Mouse (Mus musculus) liver, adult 2 months (tissue): Measurements from ENCODE around the gene Pdzrn3. TPM values are rescaled to one million over a fixed set of nuclear protein-coding genes. Genes with fewer than 3 reads are reported as not detected.
A peak's percentile ranks its signal among the peaks of the same experiment; 100 is the strongest.

ENCODE experiments used
- DNase-seq: peaks from one replicate; pipeline ENCODE4 v3.0.0-alpha.2; 2011; ENCODE audit warnings: low read depth, low spot score; ENCODE audit errors: extremely low read depth
- H3K27ac ChIP-seq: fragments of 200-500 bp; replicated peaks from 2 replicates; pipeline ENCODE4 v1.5.1; 2012; ENCODE audit warnings: low read depth, mild to moderate bottlenecking, control low read depth, inconsistent platforms, low read length; ENCODE audit not compliant: insufficient read depth
- H3K27me3 ChIP-seq: fragments of 200-500 bp; 2 replicates; pipeline ENCODE4 v1.6.1; 2012; ENCODE audit warnings: mild to moderate bottlenecking, moderate library complexity, low read length, inconsistent platforms; ENCODE audit not compliant: control insufficient read depth, insufficient read depth
- H3K36me3 ChIP-seq: fragments of 200-500 bp; 2 replicates; pipeline ENCODE4 v1.6.1; 2012; ENCODE audit warnings: low read length, inconsistent platforms; ENCODE audit not compliant: control insufficient read depth, insufficient read depth
- H3K4me1 ChIP-seq: fragments of 200-500 bp; 2 replicates; pipeline ENCODE4 v1.6.1; 2011; ENCODE audit warnings: low read length; ENCODE audit not compliant: control insufficient read depth, insufficient read depth
- H3K4me3 ChIP-seq: fragments of 200-500 bp; 2 replicates; pipeline ENCODE4 v1.5.1; 2011; ENCODE audit warnings: low read depth, mild to moderate bottlenecking, control low read depth, low read length, moderate library complexity; ENCODE audit not compliant: insufficient read depth
- H3K79me2 ChIP-seq: fragments of 200-500 bp; 2 replicates; pipeline ENCODE4 v1.6.1; 2012; ENCODE audit warnings: inconsistent platforms, mild to moderate bottlenecking, low read length, moderate library complexity; ENCODE audit not compliant: control insufficient read depth, insufficient read depth
- H3K9ac ChIP-seq: fragments of 200-500 bp; 2 replicates; pipeline ENCODE4 v1.6.1; 2012; ENCODE audit warnings: low read depth, mild to moderate bottlenecking, control low read depth, inconsistent platforms, low read length
- CTCF ChIP-seq: fragments of 200-500 bp; IDR thresholded peaks from 2 replicates; pipeline ENCODE4 v1.5.1; 2011; ENCODE audit warnings: low read depth, low read length, control low read depth
- POLR2A ChIP-seq: fragments of 200-500 bp; IDR thresholded peaks from 2 replicates; pipeline ENCODE4 v1.6.1; 2011; ENCODE audit warnings: low read length, control low read depth; ENCODE audit not compliant: insufficient read depth; ENCODE audit errors: extremely low read depth
- WGBS: fragments of 180-500 bp; shearing (Covaris S2); methylation state at CpG from one replicate; pipeline ENCODE4 v1.1.7; 2018; 5-methylcytosine and 5-hydroxymethylcytosine counted together
- polyA plus RNA-seq: library from polyadenylated mRNA; depleted of rRNA; stranded (reverse); fragments of >200 nt; gene quantifications from 2 replicates; pipeline ENCODE4 v1.2.3, GENCODE M21; 2012
- total RNA-seq: library from RNA; depleted of rRNA; stranded (reverse); fragments of >200 nt; gene quantifications from 2 replicates; pipeline ENCODE4 v1.2.3, GENCODE M21; 2014

Pdzrn3 gene
- total and polyA plus RNA-seq, 2 experiments: 2.9 to 3.2 TPM

- DNase-seq: no peak
- H3K9ac ChIP-seq: no peak overlapping the region
- H3K4me3 ChIP-seq: no peak overlapping the region
- no peaks in the 10 kb centered on the region for H3K36me3 ChIP-seq
- no peaks in the 10 kb centered on the region for H3K27me3 ChIP-seq
- TF ChIP-seq POLR2A: no peak
- no peak for TF ChIP-seq CTCF
- no peaks in the 10 kb centered on the region for H3K79me2 ChIP-seq
- H3K4me1 ChIP-seq: no peaks in the 10 kb centered on the region
- 82% methylated on average over 7 of the region's 7 CpGs for WGBS
- H3K27ac ChIP-seq: no peak overlapping the region
These were observed 7.3 kb upstream of the Pdzrn3 start for GRCm38 (mm10) chr6:101384958-101385357.

GRCm38 (mm10) chr6:101384476-101384875 is 6.8 kb upstream of the Pdzrn3 start:
- H3K9ac ChIP-seq: no peak overlapping the region
- H3K4me3 ChIP-seq: no peak overlapping the region
- 87% methylated on average over 6 of the region's 6 CpGs for WGBS
- no peaks in the 10 kb centered on the region for H3K79me2 ChIP-seq
- no peaks in the 10 kb centered on the region for H3K4me1 ChIP-seq
- H3K27me3 ChIP-seq: no peaks in the 10 kb centered on the region
- TF ChIP-seq CTCF: no peak
- no peak for TF ChIP-seq POLR2A
- no peak overlapping the region for H3K27ac ChIP-seq
- no peak for DNase-seq
- no peaks in the 10 kb centered on the region for H3K36me3 ChIP-seq

DNA sequence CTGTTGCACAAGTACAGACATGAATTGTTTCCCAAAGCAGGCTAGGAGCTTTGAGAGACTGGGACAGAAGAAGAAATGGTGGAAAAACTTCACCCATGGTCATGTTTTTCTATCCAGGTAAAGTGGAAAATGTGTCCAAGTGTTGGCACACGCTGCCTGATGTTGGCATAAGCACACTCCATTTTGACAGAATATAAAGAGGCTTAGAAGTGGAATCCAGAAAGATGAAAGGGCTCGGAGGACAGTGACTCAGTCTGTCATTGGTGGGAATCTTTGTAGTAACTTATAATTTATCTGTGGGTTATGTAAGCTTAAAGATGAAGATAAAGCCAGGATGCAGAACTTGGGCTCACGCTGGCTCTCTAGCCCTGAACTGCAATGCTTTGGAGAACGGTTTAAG is 5.2 kb upstream of the Pdzrn3 start:
- Histone ChIP-seq H3K4me3 (no peak overlapping the region), H3K9ac (no peak overlapping the region), H3K4me1 (no peaks in the 10 kb centered on the region; the same call in 1 of the 2 replicates), H3K27ac (no peak overlapping the region), H3K36me3 (no peaks in the 10 kb centered on the region), H3K79me2 (no peaks in the 10 kb centered on the region), H3K27me3 (no peaks in the 10 kb centered on the region)
- no peak for DNase-seq
- 79% methylated on average over 4 of the region's 4 CpGs for WGBS
- TF ChIP-seq POLR2A: no peak
- TF ChIP-seq CTCF: no peak

DNA sequence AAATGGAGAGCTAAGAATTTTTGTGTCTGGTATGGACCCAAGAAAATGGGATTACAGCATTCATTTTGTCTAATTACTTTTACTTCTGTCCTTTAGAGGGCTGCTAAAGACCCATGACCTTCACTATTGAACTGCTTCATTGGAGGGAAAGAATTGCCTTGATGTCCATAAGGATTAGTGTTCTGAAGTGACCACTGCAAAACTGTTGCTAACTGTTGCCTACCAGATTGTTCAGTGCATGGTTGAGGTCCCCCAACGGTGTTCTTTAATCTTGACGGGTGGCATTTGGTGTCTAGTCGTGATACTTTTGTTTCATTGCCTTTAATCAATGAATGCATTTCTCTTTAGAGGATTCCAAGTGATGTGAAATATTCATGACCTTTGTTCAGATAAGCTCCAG is 1.8 kb upstream of the Pdzrn3 start:
- Histone ChIP-seq H3K79me2 (no peaks in the 10 kb centered on the region), H3K27me3 (no peaks in the 10 kb centered on the region), H3K27ac (no peak overlapping the region), H3K4me1 (peaks cover 8% of the 10 kb centered on the region; the same call in 1 of the 2 replicates), H3K9ac (no peak overlapping the region), H3K4me3 (no peak overlapping the region), H3K36me3 (no peaks in the 10 kb centered on the region)
- no peak for DNase-seq
- 58% methylated on average over 3 of the region's 3 CpGs for WGBS
- TF ChIP-seq POLR2A (no peak), CTCF (no peak)

DNA sequence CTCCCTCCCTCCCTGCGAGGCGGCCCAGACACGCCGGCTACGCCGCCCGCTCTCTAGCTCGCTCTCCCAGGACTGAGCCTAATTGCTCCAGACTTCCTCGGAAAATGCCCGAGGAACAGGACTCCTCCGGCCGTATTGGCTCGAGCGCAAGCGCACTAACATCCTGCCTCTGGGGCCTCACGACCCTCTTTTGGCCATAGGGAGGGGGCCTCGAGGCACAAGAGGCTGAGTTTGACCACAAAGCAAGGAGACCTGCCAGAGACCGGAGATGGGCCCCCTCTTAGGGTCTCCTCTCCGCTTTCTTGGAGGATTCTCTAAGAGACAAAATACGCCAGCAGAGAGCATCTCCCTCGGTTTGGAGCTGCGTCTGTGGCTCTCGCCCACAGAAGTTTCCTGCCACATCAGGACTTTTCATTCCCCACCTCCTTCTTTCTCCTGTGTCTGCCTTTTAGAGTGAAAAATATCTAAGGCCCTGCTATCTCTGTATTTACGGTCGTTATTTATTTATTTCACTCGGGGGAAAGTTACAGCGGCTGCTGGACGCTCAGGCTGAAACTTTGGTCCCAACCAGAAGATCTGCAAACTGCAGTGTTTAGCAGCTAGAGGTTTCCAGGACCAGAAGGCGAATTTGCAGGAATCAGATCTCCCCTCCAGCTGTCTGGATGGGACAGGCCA is 375 bp upstream of the Pdzrn3 start:
- WGBS: 1% methylated on average over 29 of the region's 29 CpGs

GRCm38 (mm10) chr6:101376511-101377166 is 1.1 kb downstream of the Pdzrn3 start:
- 15% methylated on average over 10 of the region's 10 CpGs for WGBS
- no peaks in the 10 kb centered on the region for H3K27me3 ChIP-seq
- peak overlapping the region; percentile 76 for H3K4me3 ChIP-seq
- peak; percentile 66 for DNase-seq
- no peaks in the 10 kb centered on the region for H3K36me3 ChIP-seq
- no peak for TF ChIP-seq CTCF
- no peak for TF ChIP-seq POLR2A
- peaks cover 10% of the 10 kb centered on the region; the same call in 1 of the 2 replicates for H3K4me1 ChIP-seq
- no peak overlapping the region for H3K27ac ChIP-seq
- H3K9ac ChIP-seq: peak overlapping the region; percentile 81
- H3K79me2 ChIP-seq: no peaks in the 10 kb centered on the region

More for the DNA sequence above, 375 bp upstream of the Pdzrn3 start:
- peak; percentile 72 for DNase-seq
- H3K4me1 ChIP-seq: peaks cover 10% of the 10 kb centered on the region; the same call in 1 of the 2 replicates
- no peak overlapping the region for H3K27ac ChIP-seq
- peak overlapping the region; percentile 76; the same call in 1 of the 2 replicates for H3K4me3 ChIP-seq
- TF ChIP-seq CTCF (no peak), POLR2A (peak; percentile 55; the same call in 1 of the 2 replicates)
- no peaks in the 10 kb centered on the region for H3K36me3 ChIP-seq
- no peaks in the 10 kb centered on the region for H3K79me2 ChIP-seq
- H3K9ac ChIP-seq: peak overlapping the region; percentile 81
- H3K27me3 ChIP-seq: no peaks in the 10 kb centered on the region
